Mouse (Mus musculus): ENCODE results near the gene Taf1a.

GRCm38 (mm10) chr1:183403396-183403795 lies 14.6 kb downstream of the Taf1a start:
- no peak for TF ChIP-seq TAL1 (IDR thresholded peaks at IDR 0.05; ENCODE audit: low read length)
- TF ChIP-seq GATA1 (IDR thresholded peaks at IDR 0.05; ENCODE audit: low read length): no peak
